Mouse (Mus musculus): ENCODE results near the gene March10. TPM values are rescaled to one million over a fixed set of nuclear protein-coding genes. Genes with fewer than 3 reads are reported as not detected.
A peak's percentile ranks its signal among the peaks of the same experiment; 100 is the strongest.

The March10 gene
- polyA plus RNA-seq, 1 experiment from 2014 or later: not detected

GRCm38 (mm10) chr11:105363598-105364385 lies 92.7 kb downstream of the March10 start:
- WGBS: 48% methylated on average over 12 of the region's 12 CpGs
- Histone ChIP-seq H3K4me2 (replicated peaks) (peak overlapping the region; percentile 80), H3K4me3 (peak overlapping the region; percentile 58), H3K9ac (peak overlapping the region; percentile 36), H3K9me3 (no peaks in the 10 kb centered on the region), H3K4me1 (peaks cover 19% of the 10 kb centered on the region), H3K27ac (no peak overlapping the region), H3K36me3 (no peaks in the 10 kb centered on the region), H3K27me3 (peaks cover 15% of the 10 kb centered on the region)
- ATAC-seq (ENCODE audit: low FRiP score, low read depth): peak; percentile 21

- H3K27me3 ChIP-seq: peaks cover 15% of the 10 kb centered on the region
- H3K36me3 ChIP-seq: no peaks in the 10 kb centered on the region
- H3K27ac ChIP-seq: no peak overlapping the region
- ATAC-seq (ENCODE audit: low FRiP score, low read depth): peak; percentile 59
- peak overlapping the region; percentile 80 for H3K4me2 ChIP-seq (replicated peaks)
- WGBS: 2% methylated on average over 40 of the region's 40 CpGs
- H3K9ac ChIP-seq: peak overlapping the region; percentile 70
- H3K4me1 ChIP-seq: peaks cover 19% of the 10 kb centered on the region
- no peaks in the 10 kb centered on the region for H3K9me3 ChIP-seq
- H3K4me3 ChIP-seq: peak overlapping the region; percentile 58
Measured at GRCm38 (mm10) chr11:105362946-105363597, 93.5 kb downstream of the March10 start.

GRCm38 (mm10) chr11:105362041-105362765 lies 94.3 kb downstream of the March10 start:
- 85% methylated on average over 4 of the region's 4 CpGs for WGBS

GRCm38 (mm10) chr11:105356301-105356700 lies 100.2 kb downstream of the March10 start:
- no peaks in the 10 kb centered on the region for H3K27me3 ChIP-seq
- peaks cover 4% of the 10 kb centered on the region; the same call in 1 of the 2 replicates for H3K36me3 ChIP-seq
- H3K27ac ChIP-seq: no peak overlapping the region
- WGBS: 73% methylated on average over 7 of the region's 7 CpGs
- H3K4me3 ChIP-seq: no peak overlapping the region
- H3K4me1 ChIP-seq: peaks cover 30% of the 10 kb centered on the region
- H3K9me3 ChIP-seq: no peaks in the 10 kb centered on the region
- ATAC-seq (ENCODE audit: low FRiP score, low read depth): no peak
- no peak overlapping the region for H3K4me2 ChIP-seq (replicated peaks)
- no peak overlapping the region for H3K9ac ChIP-seq

More at GRCm38 (mm10) chr11:105362041-105362765, 94.3 kb downstream of the March10 start:
- no peaks in the 10 kb centered on the region for H3K36me3 ChIP-seq
- H3K27me3 ChIP-seq: peaks cover 15% of the 10 kb centered on the region
- ATAC-seq (ENCODE audit: low FRiP score, low read depth): no peak
- H3K27ac ChIP-seq: no peak overlapping the region
- H3K4me3 ChIP-seq: no peak overlapping the region
- H3K9me3 ChIP-seq: no peaks in the 10 kb centered on the region
- H3K4me2 ChIP-seq (replicated peaks): no peak overlapping the region
- no peak overlapping the region for H3K9ac ChIP-seq
- H3K4me1 ChIP-seq: peaks cover 19% of the 10 kb centered on the region

- Histone ChIP-seq H3K36me3 (peaks cover 27% of the 10 kb centered on the region), H3K4me1 (peaks cover 30% of the 10 kb centered on the region), H3K4me3 (no peak overlapping the region), H3K9ac (no peak overlapping the region), H3K4me2 (replicated peaks) (no peak overlapping the region), H3K27me3 (no peaks in the 10 kb centered on the region), H3K27ac (no peak overlapping the region), H3K9me3 (no peaks in the 10 kb centered on the region)
- no peak for ATAC-seq (ENCODE audit: low FRiP score, low read depth)
- WGBS: 74% methylated on average over 4 of the region's 4 CpGs
Measured at GRCm38 (mm10) chr11:105353891-105354280, 102.6 kb downstream of the March10 start.

DNA sequence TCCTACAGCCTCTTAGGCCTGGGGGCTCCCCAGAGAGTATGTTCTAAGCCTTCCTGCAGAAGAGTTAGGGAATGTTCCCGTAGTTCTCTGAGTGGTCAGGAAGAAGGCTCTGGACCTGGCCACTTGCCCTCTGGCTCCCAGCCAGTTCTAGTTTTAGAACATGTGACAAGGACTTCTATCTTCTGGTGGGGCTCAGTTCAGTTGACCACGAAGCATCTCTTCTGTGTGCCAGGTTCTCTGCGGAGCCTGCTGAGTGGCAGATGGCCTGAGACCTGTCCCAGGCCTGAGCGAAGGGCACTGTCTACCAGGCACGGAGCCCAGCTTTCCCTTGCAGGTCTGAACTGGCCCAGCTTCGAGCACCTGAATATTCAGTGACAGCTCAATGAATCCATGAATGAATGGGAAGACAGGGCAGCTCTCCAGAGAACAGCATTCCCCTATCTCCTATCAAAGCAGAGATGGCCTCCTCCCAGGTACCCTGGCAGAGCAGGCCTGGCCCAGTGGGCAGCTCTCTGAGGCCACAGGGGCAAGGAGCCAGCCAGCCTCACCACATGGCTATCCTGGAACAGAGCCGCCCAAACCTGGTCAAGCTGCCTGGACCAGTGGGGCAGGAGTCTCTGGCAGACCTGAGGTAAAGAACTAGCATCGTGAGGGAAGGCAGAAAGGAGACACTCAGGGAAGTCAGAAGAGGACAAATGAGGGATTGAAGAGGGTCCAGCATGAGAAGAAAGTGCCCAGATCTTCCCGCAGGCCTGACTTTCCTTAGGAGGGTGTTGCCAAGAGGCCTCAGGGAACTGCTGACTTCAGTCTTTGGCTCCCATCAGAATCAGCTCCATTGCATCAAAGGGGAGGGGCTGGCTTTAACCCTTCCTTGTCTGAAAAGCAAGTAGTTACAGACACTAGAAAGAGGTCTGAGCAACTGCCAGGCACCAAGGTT lies 103.3 kb downstream of the March10 start:
- no peak overlapping the region for H3K4me3 ChIP-seq
- peak overlapping the region; percentile 48; the same call in 1 of the 2 replicates for H3K9ac ChIP-seq
- no peaks in the 10 kb centered on the region for H3K9me3 ChIP-seq
- no peak overlapping the region for H3K4me2 ChIP-seq (replicated peaks)
- H3K4me1 ChIP-seq: peaks cover 30% of the 10 kb centered on the region
- H3K27me3 ChIP-seq: no peaks in the 10 kb centered on the region
- 53% methylated on average over 9 of the region's 9 CpGs for WGBS
- no peak for ATAC-seq (ENCODE audit: low FRiP score, low read depth)
- H3K27ac ChIP-seq: no peak overlapping the region
- peaks cover 34% of the 10 kb centered on the region for H3K36me3 ChIP-seq

DNA sequence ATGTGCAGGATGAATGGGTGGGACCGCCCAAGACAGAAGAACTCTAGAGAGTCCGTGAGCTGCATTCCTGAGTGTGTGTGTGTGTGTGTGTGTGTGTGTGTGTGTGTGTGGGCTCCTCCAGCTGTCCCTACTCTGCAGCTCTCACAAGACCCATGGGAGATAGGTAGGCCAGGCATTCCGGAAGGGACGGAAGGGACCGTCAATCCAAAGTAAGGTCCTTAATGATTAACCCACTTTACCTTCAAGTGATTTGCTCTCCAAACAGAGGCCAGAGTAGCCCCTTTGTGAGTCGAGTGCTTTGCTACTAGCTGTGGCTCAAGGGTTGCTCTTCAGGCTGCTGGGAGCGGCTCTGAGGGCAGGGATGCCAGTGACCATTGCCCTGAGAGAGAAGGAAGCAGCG lies 104.4 kb downstream of the March10 start:
- H3K4me1 ChIP-seq: peaks cover 30% of the 10 kb centered on the region
- 73% methylated on average over 8 of the region's 8 CpGs for WGBS
- H3K4me2 ChIP-seq (replicated peaks): no peak overlapping the region
- no peak overlapping the region for H3K27ac ChIP-seq
- H3K4me3 ChIP-seq: no peak overlapping the region
- H3K27me3 ChIP-seq: no peaks in the 10 kb centered on the region
- no peak overlapping the region for H3K9ac ChIP-seq
- ATAC-seq (ENCODE audit: low FRiP score, low read depth): no peak
- peaks cover 45% of the 10 kb centered on the region for H3K36me3 ChIP-seq
- no peaks in the 10 kb centered on the region for H3K9me3 ChIP-seq

DNA sequence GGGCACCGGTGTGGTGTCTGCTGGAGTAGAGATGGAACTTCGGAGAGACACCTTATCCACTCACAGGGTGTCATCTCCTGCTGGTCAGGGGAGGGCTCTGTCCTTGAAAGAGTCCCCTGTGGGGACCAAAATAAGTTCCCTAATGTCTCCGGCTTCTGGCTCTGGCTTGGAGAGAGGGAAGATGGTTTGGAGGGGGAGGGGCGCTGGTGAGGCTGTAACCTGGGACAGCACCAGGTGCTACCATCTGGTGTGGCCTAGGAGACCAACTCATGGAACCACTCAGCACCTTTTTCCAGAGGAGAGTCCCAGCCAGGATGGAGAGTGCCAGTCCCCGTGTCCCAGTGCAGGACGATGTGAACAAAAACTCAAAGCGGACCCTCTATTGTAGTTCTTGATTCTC lies 105.9 kb downstream of the March10 start:
- Histone ChIP-seq H3K27me3 (no peaks in the 10 kb centered on the region), H3K4me2 (replicated peaks) (no peak overlapping the region), H3K4me3 (no peak overlapping the region), H3K36me3 (peaks cover 60% of the 10 kb centered on the region), H3K9me3 (no peaks in the 10 kb centered on the region), H3K9ac (no peak overlapping the region), H3K27ac (no peak overlapping the region), H3K4me1 (peaks cover 30% of the 10 kb centered on the region)
- no peak for ATAC-seq (ENCODE audit: low FRiP score, low read depth)
- 89% methylated on average over 7 of the region's 7 CpGs for WGBS

DNA sequence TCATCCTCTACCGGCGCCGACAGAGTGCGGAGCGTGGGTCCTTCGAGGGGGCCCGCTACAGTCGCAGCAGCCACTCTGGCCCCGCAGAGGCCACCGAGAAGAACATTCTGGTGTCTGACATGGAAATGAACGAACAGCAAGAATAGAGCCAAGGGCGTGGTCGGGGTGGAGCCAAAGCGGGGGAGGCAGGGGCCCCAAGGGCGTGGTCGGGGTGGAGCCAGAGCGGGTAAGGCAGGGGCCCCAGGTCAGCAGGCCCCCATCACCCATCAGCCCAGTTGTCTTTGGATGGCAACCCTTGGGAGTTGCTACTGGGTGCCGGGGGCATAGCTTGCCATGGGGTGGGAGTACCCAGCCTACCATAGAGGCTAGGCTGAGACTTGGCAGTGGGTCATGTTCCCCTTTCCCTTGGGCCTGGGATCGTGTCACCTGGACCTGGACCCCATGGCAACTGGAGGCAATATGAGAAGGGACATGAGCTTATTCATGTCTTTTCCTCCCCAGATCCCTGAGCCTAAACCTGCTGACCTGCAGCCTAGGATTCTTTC lies 106.7 kb downstream of the March10 start:
- Histone ChIP-seq H3K4me3 (no peak overlapping the region), H3K9me3 (no peaks in the 10 kb centered on the region), H3K36me3 (peaks cover 68% of the 10 kb centered on the region), H3K27me3 (no peaks in the 10 kb centered on the region), H3K27ac (no peak overlapping the region), H3K9ac (no peak overlapping the region), H3K4me1 (peaks cover 26% of the 10 kb centered on the region), H3K4me2 (replicated peaks) (no peak overlapping the region)
- WGBS: 93% methylated on average over 19 of the region's 19 CpGs
- ATAC-seq (ENCODE audit: low FRiP score, low read depth): no peak

DNA sequence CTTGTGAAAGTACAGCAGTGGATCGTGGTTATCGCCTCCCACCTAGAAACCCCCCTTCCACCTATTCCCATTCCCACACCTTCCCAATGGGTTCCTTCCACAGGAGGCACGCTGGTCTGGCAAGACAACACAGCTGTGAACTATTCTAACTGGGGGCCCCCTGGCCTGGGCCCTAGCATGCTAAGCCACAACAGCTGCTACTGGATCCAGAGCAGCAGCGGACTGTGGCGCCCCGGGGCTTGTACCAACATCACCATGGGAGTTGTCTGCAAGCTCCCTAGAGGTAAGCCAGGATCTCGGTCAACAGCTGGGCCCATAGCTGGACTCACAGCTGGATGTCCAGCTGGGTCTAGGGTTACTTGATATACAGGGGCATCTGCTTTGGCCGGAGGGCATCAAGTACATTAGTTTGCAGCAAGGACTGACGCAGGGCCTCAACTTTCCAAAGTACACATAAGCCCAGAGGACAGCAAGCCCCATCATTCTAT lies 108.0 kb downstream of the March10 start:
- Histone ChIP-seq H3K9ac (no peak overlapping the region), H3K9me3 (no peaks in the 10 kb centered on the region), H3K36me3 (peaks cover 75% of the 10 kb centered on the region), H3K4me2 (replicated peaks) (no peak overlapping the region), H3K4me3 (no peak overlapping the region), H3K4me1 (peaks cover 14% of the 10 kb centered on the region), H3K27me3 (no peaks in the 10 kb centered on the region), H3K27ac (no peak overlapping the region)
- 86% methylated on average over 9 of the region's 9 CpGs for WGBS
- no peak; the same call in 1 of the 2 replicates for ATAC-seq (ENCODE audit: low FRiP score, low read depth)
